Mouse (Mus musculus) cerebellum, adult 2 months (tissue): ENCODE results near the gene Zfp524.

Source experiments
- CTCF ChIP-seq: fragments of 200-500 bp; IDR thresholded peaks from 2 replicates; pipeline ENCODE4 v1.5.1; 2011; ENCODE audit warnings: low read depth, mild to moderate bottlenecking, control low read depth, low read length, moderate library complexity, borderline replicate concordance; ENCODE audit not compliant: insufficient read depth
- POLR2A ChIP-seq: fragments of 200-500 bp; IDR thresholded peaks from 2 replicates; pipeline ENCODE4 v1.6.1; 2011; ENCODE audit warnings: low read length, control low read depth, borderline replicate concordance; ENCODE audit not compliant: insufficient read depth

- TF ChIP-seq POLR2A (no peak), CTCF (no peak)
Observed at GRCm38 (mm10) chr7:5017931-5018330, 3.7 kb downstream of the Zfp524 start.
